In the genomic region with DNA sequence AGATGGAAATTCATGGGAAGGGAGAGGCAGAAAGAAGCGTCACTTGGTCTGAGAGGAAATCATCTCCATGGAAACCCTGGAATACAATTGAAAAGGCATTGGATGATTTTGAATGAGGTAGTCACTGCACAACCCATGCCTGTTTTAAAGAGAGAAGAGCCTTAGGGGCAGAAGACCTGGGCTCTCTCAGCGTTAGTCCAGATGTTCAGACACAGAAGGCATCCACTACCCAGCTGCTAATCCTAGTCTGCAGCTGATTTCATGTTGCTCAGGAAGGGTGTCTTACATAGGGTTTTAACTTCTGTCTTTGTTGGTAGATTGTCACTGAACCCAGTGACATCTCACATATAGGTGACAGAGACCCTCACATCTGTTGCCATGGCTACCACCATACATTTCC, we compare ENCODE assay signal across 25 mouse cellular contexts.
"Had no signal": no experiment of that assay in that cellular context is flagged by ENCODE, and none has a peak within 500 bp of the region (broad histone marks: within the 10 kb centered on the region; RNA-seq: fewer than 3 reads in every experiment).

No protein-coding gene starts in this region.

- H3K4me3 ChIP-seq: heart, adult 2 months; heart, embryonic 13.5 days; heart, embryonic 15.5 days; hindbrain, embryonic 13.5 days; hindbrain, embryonic 15.5 days; kidney, embryonic 15.5 days; limb, embryonic 13.5 days; limb, embryonic 15.5 days had no signal

- H3K4me1 ChIP-seq: kidney, embryonic 15.5 days had no signal

- H3K27me3 ChIP-seq: heart, embryonic 13.5 days; heart, embryonic 15.5 days; hindbrain, embryonic 13.5 days; hindbrain, embryonic 15.5 days; kidney, embryonic 15.5 days; limb, embryonic 13.5 days; limb, embryonic 15.5 days had no signal

- H3K4me2 ChIP-seq: heart, embryonic 11.5 days; heart, embryonic 13.5 days; heart, embryonic 15.5 days; hindbrain, embryonic 13.5 days; hindbrain, embryonic 15.5 days; kidney, embryonic 15.5 days; limb, embryonic 13.5 days; limb, embryonic 15.5 days had no signal

- DNase-seq: gastrocnemius, postnatal 14 days; gastrocnemius, postnatal 36 days; heart, adult 11 months; heart, adult 2 months; heart, postnatal 14 days; heart, postnatal 36 days; kidney, adult 11 months; kidney, adult 2 months; kidney, adult 9 months; kidney, postnatal 14 days; kidney, postnatal 36 days; layer of hippocampus, adult 9-11 months; layer of hippocampus, postnatal 36 days; left cerebral cortex, postnatal 4 days had no signal

- H3K9me3 ChIP-seq: heart, embryonic 13.5 days; heart, embryonic 15.5 days; hindbrain, embryonic 13.5 days; hindbrain, embryonic 15.5 days; kidney, embryonic 15.5 days; limb, embryonic 13.5 days; limb, embryonic 15.5 days had no signal

- ATAC-seq: hindbrain, postnatal 0 days; intestine, embryonic 16.5 days had no signal

- H3K27ac ChIP-seq: heart, adult 2 months; heart, embryonic 13.5 days; heart, embryonic 15.5 days; hindbrain, embryonic 13.5 days; hindbrain, embryonic 15.5 days; hindbrain, postnatal 0 days; kidney, embryonic 15.5 days; kidney, postnatal 0 days; limb, embryonic 13.5 days; limb, embryonic 15.5 days had no signal

- H3K9ac ChIP-seq: heart, embryonic 13.5 days; heart, embryonic 15.5 days; hindbrain, embryonic 13.5 days; hindbrain, embryonic 15.5 days; kidney, embryonic 15.5 days; limb, embryonic 13.5 days; limb, embryonic 15.5 days had no signal

- H3K36me3 ChIP-seq: heart, embryonic 13.5 days; heart, embryonic 15.5 days; hindbrain, embryonic 13.5 days; hindbrain, embryonic 15.5 days; kidney, embryonic 15.5 days; limb, embryonic 13.5 days; limb, embryonic 15.5 days had no signal
